Mouse (Mus musculus) yolk sac, embryonic 10.5 days (tissue): ENCODE measurements around the gene Fadd.

Experiments
- DNase-seq: peaks from one replicate; pipeline ENCODE4 v3.0.0-alpha.2; 2017; ENCODE audit warnings: low spot score

Gene Fadd

DNA sequence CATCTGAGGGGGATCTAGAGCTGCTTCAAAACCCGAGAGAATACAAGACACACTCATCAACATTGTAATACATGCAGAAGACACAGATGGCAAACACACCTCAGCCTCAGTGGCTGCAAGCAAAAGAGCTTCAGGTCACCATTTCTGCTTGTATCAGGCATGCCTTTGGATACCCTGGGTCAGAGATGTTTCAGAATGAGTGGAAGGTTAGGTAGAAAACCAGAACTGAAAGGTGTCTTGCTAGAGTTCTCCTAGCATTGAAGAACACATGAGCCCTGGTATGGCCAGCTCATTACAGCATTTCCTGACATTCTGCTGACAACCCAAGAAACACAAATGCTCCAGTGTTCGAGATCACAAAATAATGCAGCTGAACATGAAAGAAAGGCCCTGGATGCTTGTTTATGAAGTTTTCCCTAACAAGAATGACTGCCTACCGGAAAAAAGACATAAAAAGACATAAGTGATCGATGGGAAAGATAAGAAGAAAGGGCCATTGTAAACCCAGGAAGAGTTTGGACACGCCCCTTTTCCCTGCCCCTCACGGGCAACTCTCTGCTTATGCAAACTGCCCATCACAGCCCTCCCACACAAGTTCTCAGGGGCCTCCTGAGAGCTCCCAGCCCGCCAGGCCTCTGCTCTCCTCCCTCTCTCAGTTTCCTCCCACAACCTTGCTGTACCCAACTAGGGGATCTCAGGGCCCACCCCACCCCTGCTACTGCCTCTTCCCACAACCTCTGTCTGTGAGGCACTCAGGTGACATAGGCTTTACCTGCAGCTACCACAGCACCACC, 50.5 kb downstream of the Fadd start:
- no peak for DNase-seq

DNA sequence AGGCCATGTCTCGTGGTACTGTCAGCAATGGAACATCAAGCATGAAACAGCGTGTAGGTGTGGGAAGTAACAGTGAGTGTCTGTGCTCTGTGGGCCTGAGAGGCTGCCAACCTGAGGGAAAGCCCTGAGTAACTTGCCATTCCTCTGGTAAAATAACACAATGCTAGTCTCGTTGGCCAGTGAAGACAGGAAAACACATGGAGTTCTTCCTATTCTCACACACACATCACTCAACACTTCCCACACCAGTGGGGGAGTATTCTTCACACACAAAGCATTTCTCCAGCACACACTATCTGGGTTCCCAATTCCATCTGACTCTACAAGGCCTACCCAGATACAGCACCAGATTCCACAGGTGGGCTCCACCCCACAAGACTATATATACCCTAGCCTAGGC, 52.4 kb downstream of the Fadd start:
- no peak for DNase-seq

DNA sequence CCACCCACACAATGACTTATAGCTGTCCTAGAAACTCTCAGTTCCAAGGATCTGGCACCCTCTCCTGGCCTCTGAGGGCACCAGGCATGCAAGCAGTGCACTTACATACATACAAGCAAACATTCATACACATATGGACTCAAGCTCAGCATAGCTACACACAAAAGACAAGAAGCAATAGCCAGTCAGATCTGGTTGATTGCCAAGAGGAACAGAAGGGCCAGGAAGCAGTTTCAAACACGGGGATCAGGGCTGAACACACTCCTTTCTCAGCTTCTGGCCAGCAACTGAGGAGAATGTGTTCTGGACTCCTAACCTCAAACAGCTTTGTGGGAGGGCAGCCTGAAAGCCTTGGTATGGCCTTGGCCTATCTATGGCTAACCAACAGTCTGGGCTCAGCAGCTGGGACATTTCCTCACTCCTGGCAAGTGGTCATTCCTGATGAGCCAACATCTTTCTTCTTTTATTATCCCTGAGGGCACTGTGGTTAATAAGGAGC, 54.5 kb downstream of the Fadd start:
- DNase-seq = no peak
